Mouse (Mus musculus): Measurements from ENCODE around the gene AY358078. TPM values are rescaled to one million over a fixed set of nuclear protein-coding genes. Genes with fewer than 3 reads are reported as not detected.
"Not testable (repeated sequence)": the region's sequence is repeated elsewhere in the genome, so short reads cannot be mapped to it uniquely, and the experiment has no call there.

The AY358078 gene
- not detected in 2 replicates for polyA plus RNA-seq (2012; ENCODE audit: insufficient read depth, low replicate concordance)

GRCm38 (mm10) chr14:51799746-51800145 lies at the start of gene AY358078:
Gene AY358078 (plus strand): TSS chr14:51800046.
- Histone ChIP-seq H3K27me3 (replicated peaks) (no peaks in the 10 kb centered on the region), H3K9me3 (no peaks in the 10 kb centered on the region), H3K36me3 (replicated peaks; ENCODE audit: low read length) (no peaks in the 10 kb centered on the region), H3K4me1 (no peaks in the 10 kb centered on the region), H3K4me3 (replicated peaks) (no peak within 1 kb of the TSS)
- no peak for TF ChIP-seq FLI1 (IDR thresholded peaks at IDR 0.05; ENCODE audit: low read length)
- TF ChIP-seq GATA1 (IDR thresholded peaks at IDR 0.05; ENCODE audit: borderline replicate concordance, low read length) = no peak

GRCm38 (mm10) chr14:51755944-51756343 lies 43.9 kb upstream of the AY358078 start:
- TF ChIP-seq FLI1 (IDR thresholded peaks at IDR 0.05; ENCODE audit: low read length) (no peak), GATA1 (IDR thresholded peaks at IDR 0.05; ENCODE audit: borderline replicate concordance, low read length) (no peak)
- Histone ChIP-seq H3K36me3 (replicated peaks; ENCODE audit: low read length) (no peaks in the 10 kb centered on the region), H3K27me3 (replicated peaks) (no peaks in the 10 kb centered on the region), H3K4me3 (replicated peaks) (no peak overlapping the region), H3K9me3 (no peaks in the 10 kb centered on the region), H3K4me1 (peaks cover 6% of the 10 kb centered on the region)

GRCm38 (mm10) chr14:51771378-51771777 lies 28.5 kb upstream of the AY358078 start:
- not testable (repeated sequence) for H3K36me3 ChIP-seq (replicated peaks; ENCODE audit: low read length); H3K4me1 ChIP-seq

GRCm38 (mm10) chr14:51773490-51773889 lies 26.4 kb upstream of the AY358078 start, which contains the start of gene Ang4:
Gene Ang4 (minus strand): TSS chr14:51773590.
- peaks cover 8% of the 10 kb centered on the region for H3K4me1 ChIP-seq
- H3K27me3 ChIP-seq (replicated peaks) = no peaks in the 10 kb centered on the region
- peaks cover 5% of the 10 kb centered on the region; the same call in 1 of the 2 replicates for H3K9me3 ChIP-seq
- no peak within 1 kb of the TSS for H3K4me3 ChIP-seq (replicated peaks)
- no peaks in the 10 kb centered on the region for H3K36me3 ChIP-seq (replicated peaks; ENCODE audit: low read length)
- TF ChIP-seq FLI1 (IDR thresholded peaks at IDR 0.05; ENCODE audit: low read length) (no peak), GATA1 (IDR thresholded peaks at IDR 0.05; ENCODE audit: borderline replicate concordance, low read length) (no peak)

More at GRCm38 (mm10) chr14:51771378-51771777, 28.5 kb upstream of the AY358078 start:
- not testable (repeated sequence) for H3K9me3 ChIP-seq; H3K27me3 ChIP-seq (replicated peaks); H3K4me3 ChIP-seq (replicated peaks)

- Histone ChIP-seq H3K9me3 (peaks cover 5% of the 10 kb centered on the region; the same call in 1 of the 2 replicates), H3K27me3 (replicated peaks) (peaks cover 3% of the 10 kb centered on the region), H3K4me1 (peaks cover 8% of the 10 kb centered on the region), H3K4me3 (replicated peaks) (no peak overlapping the region), H3K36me3 (replicated peaks; ENCODE audit: low read length) (no peaks in the 10 kb centered on the region)
- TF ChIP-seq GATA1 (IDR thresholded peaks at IDR 0.05; ENCODE audit: borderline replicate concordance, low read length) = no peak
- no peak for TF ChIP-seq FLI1 (IDR thresholded peaks at IDR 0.05; ENCODE audit: low read length)
Observed at GRCm38 (mm10) chr14:51777791-51778190, 22.1 kb upstream of the AY358078 start.

GRCm38 (mm10) chr14:51778865-51779481 lies 20.9 kb upstream of the AY358078 start:
- no peak for TF ChIP-seq FLI1 (IDR thresholded peaks at IDR 0.05; ENCODE audit: low read length)
- TF ChIP-seq GATA1 (IDR thresholded peaks at IDR 0.05; ENCODE audit: borderline replicate concordance, low read length) = no peak
- Histone ChIP-seq H3K36me3 (replicated peaks; ENCODE audit: low read length) (no peaks in the 10 kb centered on the region), H3K4me1 (peaks cover 8% of the 10 kb centered on the region), H3K4me3 (replicated peaks) (no peak overlapping the region), H3K9me3 (peaks cover 5% of the 10 kb centered on the region; the same call in 1 of the 2 replicates), H3K27me3 (replicated peaks) (peaks cover 3% of the 10 kb centered on the region)

GRCm38 (mm10) chr14:51786335-51786734 lies 13.5 kb upstream of the AY358078 start:
- Histone ChIP-seq H3K36me3 (replicated peaks; ENCODE audit: low read length) (no peaks in the 10 kb centered on the region), H3K27me3 (replicated peaks) (no peaks in the 10 kb centered on the region), H3K9me3 (no peaks in the 10 kb centered on the region), H3K4me1 (no peaks in the 10 kb centered on the region), H3K4me3 (replicated peaks) (no peak overlapping the region)
- TF ChIP-seq GATA1 (IDR thresholded peaks at IDR 0.05; ENCODE audit: borderline replicate concordance, low read length) (no peak), FLI1 (IDR thresholded peaks at IDR 0.05; ENCODE audit: low read length) (no peak)

- no peak for TF ChIP-seq GATA1 (IDR thresholded peaks at IDR 0.05; ENCODE audit: borderline replicate concordance, low read length)
- no peak for TF ChIP-seq FLI1 (IDR thresholded peaks at IDR 0.05; ENCODE audit: low read length)
- no peak overlapping the region for H3K4me3 ChIP-seq (replicated peaks)
- no peaks in the 10 kb centered on the region for H3K36me3 ChIP-seq (replicated peaks; ENCODE audit: low read length)
- H3K9me3 ChIP-seq = no peaks in the 10 kb centered on the region
- no peaks in the 10 kb centered on the region for H3K4me1 ChIP-seq
- H3K27me3 ChIP-seq (replicated peaks) = no peaks in the 10 kb centered on the region
Observed at GRCm38 (mm10) chr14:51787061-51787460, 12.8 kb upstream of the AY358078 start.

GRCm38 (mm10) chr14:51789196-51789595 lies 10.7 kb upstream of the AY358078 start:
- H3K4me3 ChIP-seq (replicated peaks) = no peak overlapping the region
- H3K27me3 ChIP-seq (replicated peaks) = no peaks in the 10 kb centered on the region
- no peaks in the 10 kb centered on the region for H3K4me1 ChIP-seq
- TF ChIP-seq GATA1 (IDR thresholded peaks at IDR 0.05; ENCODE audit: borderline replicate concordance, low read length) = no peak
- no peak for TF ChIP-seq FLI1 (IDR thresholded peaks at IDR 0.05; ENCODE audit: low read length)
- H3K36me3 ChIP-seq (replicated peaks; ENCODE audit: low read length) = no peaks in the 10 kb centered on the region
- H3K9me3 ChIP-seq = no peaks in the 10 kb centered on the region

- TF ChIP-seq FLI1 (IDR thresholded peaks at IDR 0.05; ENCODE audit: low read length) (no peak), GATA1 (IDR thresholded peaks at IDR 0.05; ENCODE audit: borderline replicate concordance, low read length) (no peak)
- no peaks in the 10 kb centered on the region for H3K9me3 ChIP-seq
- no peaks in the 10 kb centered on the region for H3K4me1 ChIP-seq
- no peaks in the 10 kb centered on the region for H3K27me3 ChIP-seq (replicated peaks)
- H3K36me3 ChIP-seq (replicated peaks; ENCODE audit: low read length) = no peaks in the 10 kb centered on the region
- H3K4me3 ChIP-seq (replicated peaks) = no peak overlapping the region
Observed at GRCm38 (mm10) chr14:51794106-51794505, 5.7 kb upstream of the AY358078 start.

Measured in megakaryocyte, embryonic 14.5 days (primary cell).